Mouse (Mus musculus): ENCODE measurements around the gene Fam216a.
"Not testable (repeated sequence)": the region's sequence is repeated elsewhere in the genome, so short reads cannot be mapped to it uniquely, and the experiment has no call there.

Gene Fam216a

GRCm38 (mm10) chr5:122324608-122325431, 47.3 kb downstream of the Fam216a start:
- in situ Hi-C loops (cut with MboI; ENCODE audit: low sequenced_read_pairs): no loop called here

- in situ Hi-C loops (cut with MboI; ENCODE audit: low sequenced_read_pairs): no loop called here
Measured at GRCm38 (mm10) chr5:122323523-122323922, 48.6 kb downstream of the Fam216a start.

- in situ Hi-C loops (cut with MboI; ENCODE audit: low sequenced_read_pairs): no loop called here
Measured at GRCm38 (mm10) chr5:122320205-122320781, 51.9 kb downstream of the Fam216a start.

DNA sequence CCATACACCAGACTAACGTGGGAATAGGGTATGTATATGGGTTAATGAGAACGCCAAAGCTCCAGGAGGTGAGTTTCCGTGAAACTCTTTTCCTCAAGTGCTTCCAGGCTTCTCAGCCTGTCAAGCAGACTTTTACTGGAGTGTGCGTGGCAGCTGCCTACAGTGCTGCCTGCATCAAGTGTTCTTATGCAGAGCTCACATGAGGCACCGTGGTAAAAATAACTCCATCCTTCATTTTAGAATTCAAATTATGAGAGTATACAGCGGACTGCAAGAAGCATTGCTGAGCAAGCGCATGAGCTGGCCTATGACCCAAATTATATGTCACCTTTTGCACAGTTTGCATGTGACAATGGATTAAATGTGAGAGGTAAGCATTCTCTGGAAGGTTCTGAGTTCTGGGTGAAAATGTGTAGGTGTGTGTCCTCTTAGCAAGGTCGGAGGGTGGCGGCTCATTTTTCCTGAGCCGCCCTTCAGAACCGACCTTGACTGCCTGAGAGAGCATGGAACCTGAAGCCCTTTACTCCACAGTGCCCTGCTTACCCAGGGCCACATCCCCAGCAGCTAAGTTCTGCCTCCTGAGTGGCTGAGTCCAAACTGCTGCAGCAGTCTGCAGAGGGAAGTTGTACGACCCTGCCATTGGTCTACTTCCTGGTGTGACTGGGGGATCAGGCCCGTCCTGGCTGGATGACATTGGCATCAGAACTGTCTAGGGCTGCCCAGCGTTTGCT, 52.5 kb downstream of the Fam216a start:
- in situ Hi-C loops (cut with MboI; ENCODE audit: low sequenced_read_pairs): no loop called here

- in situ Hi-C loops (cut with MboI; ENCODE audit: low sequenced_read_pairs): not testable (repeated sequence)
Measured at GRCm38 (mm10) chr5:122318976-122319375, 53.2 kb downstream of the Fam216a start.

GRCm38 (mm10) chr5:122318100-122318499, 54.1 kb downstream of the Fam216a start:
- in situ Hi-C loops (cut with MboI; ENCODE audit: low sequenced_read_pairs): no loop called here

- in situ Hi-C loops (cut with MboI; ENCODE audit: low sequenced_read_pairs): no loop called here
Measured at GRCm38 (mm10) chr5:122317329-122318045, 54.7 kb downstream of the Fam216a start.

- in situ Hi-C loops (cut with MboI; ENCODE audit: low sequenced_read_pairs): no loop called here
Measured at GRCm38 (mm10) chr5:122314966-122315667, 57.0 kb downstream of the Fam216a start.

All from CH12F3 (cell line).